Mouse (Mus musculus): ENCODE data around the gene Cnbd2.

DNA sequence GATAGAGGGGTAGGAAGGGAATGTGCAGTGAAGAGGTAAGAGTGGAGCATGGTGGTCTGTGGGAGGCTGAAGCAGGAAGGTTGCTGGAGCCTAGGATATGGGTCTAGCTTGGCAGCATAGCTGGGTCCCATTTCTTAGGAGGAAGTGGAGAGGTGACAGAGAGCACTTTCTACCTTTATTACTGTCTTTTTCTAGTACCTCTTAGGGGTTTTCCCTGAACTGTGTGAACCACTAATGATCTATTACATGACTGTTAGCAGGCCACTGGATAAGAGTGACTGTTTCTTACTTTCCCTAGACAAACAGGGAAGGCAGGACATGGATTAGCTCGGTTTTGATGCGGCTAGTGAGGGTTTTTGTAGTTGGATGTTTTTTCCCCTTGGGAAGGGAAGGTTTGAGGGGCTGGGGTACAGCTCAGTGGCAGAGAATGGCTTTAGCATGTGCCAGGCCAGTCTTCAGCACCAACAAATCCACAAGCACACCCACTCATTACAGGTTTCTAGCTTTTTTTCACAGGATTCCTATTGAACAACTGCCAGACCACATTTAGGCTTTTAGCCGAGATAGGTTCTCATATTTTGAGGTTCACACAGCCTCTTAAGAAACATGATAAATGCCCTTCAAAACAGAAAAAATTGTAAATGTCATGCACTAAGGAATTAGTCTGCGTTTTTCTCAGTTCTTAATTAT, 48.8 kb upstream of the Cnbd2 start:
- TF ChIP-seq POLR2A (IDR thresholded peaks at IDR 0.05; ENCODE audit: borderline replicate concordance, control insufficient read depth, low read depth, low read length) (no peak), CTCF (IDR thresholded peaks at IDR 0.05; ENCODE audit: control insufficient read depth, insufficient read depth, low read length) (no peak)
